Mouse (Mus musculus): Measurements from ENCODE around the gene Gm42791.

DNA sequence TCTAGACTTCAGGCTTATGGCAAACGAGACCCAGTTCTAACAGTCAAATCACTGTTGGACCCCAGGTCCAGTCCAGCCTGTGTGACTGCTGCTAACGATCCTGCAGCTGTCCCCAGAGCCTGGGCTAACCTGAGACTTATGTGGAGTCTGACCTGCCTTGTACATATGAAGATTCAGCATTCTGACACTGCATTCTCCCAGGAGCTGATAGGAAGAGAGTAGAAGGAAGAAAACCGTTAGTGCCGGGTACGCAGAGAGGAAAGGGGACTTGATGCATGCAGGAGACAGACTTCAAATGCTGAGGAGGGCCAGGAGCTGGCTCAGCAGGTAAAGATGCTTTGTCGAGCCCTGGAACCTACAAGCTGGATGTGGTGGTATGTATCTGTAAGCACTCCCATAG lies 59.1 kb downstream of the Gm42791 start:
- no peak for TF ChIP-seq CTCF (IDR thresholded peaks at IDR 0.05; ENCODE audit: low read depth)
- TF ChIP-seq EP300 (IDR thresholded peaks at IDR 0.05; ENCODE audit: low read depth): no peak
